Mouse (Mus musculus) urinary bladder, postnatal 36 days (tissue): ENCODE measurements around the gene Dsn1.

Source experiments
- DNase-seq, 2 experiments: peaks; one replicate each; pipeline ENCODE4 v3.0.0; 2022; ENCODE audit warnings: low spot score in 2 of 2, mixed read lengths in 1 of 2

Gene Dsn1

GRCm38 (mm10) chr2:156973316-156974100, 33.4 kb downstream of the Dsn1 start:
- no peak for DNase-seq

GRCm38 (mm10) chr2:156970253-156970652, 36.7 kb downstream of the Dsn1 start:
- no peak for DNase-seq

- DNase-seq: no peak
Measured at GRCm38 (mm10) chr2:156968501-156968900, 38.5 kb downstream of the Dsn1 start.

- no peak for DNase-seq
Measured at GRCm38 (mm10) chr2:156967388-156967787, 39.6 kb downstream of the Dsn1 start.

- DNase-seq: no peak
Measured at GRCm38 (mm10) chr2:156963891-156964290, 43.1 kb downstream of the Dsn1 start.

- DNase-seq: no peak
Measured at GRCm38 (mm10) chr2:156958496-156959252, 48.3 kb downstream of the Dsn1 start.

GRCm38 (mm10) chr2:156957035-156957434, 49.9 kb downstream of the Dsn1 start:
- no peak for DNase-seq

- no peak for DNase-seq
Measured at GRCm38 (mm10) chr2:156956306-156956705, 50.6 kb downstream of the Dsn1 start.

GRCm38 (mm10) chr2:156954463-156954862, 52.5 kb downstream of the Dsn1 start:
- DNase-seq: no peak

GRCm38 (mm10) chr2:156951301-156952094, 55.5 kb downstream of the Dsn1 start:
- DNase-seq: no peak

GRCm38 (mm10) chr2:156950816-156951215, 56.1 kb downstream of the Dsn1 start:
- DNase-seq: no peak
